Mouse (Mus musculus) hindbrain, embryonic 14.5 days (tissue): ENCODE data around the gene Galk2. TPM values are rescaled to one million over a fixed set of nuclear protein-coding genes. Genes with fewer than 3 reads are reported as not detected.

Source experiments
- ATAC-seq: fragments of 200-750 bp; cut with Nextera tagmentation; 2 replicates; pipeline ENCODE4 v1.8.0; 2017; ENCODE audit warnings: moderate number of reproducible peaks, mild to moderate bottlenecking, moderate TSS enrichment, moderate library complexity; ENCODE audit not compliant: low FRiP score
- DNase-seq: peaks from one replicate; pipeline ENCODE4 v3.0.0-alpha.2; 2015; ENCODE audit warnings: low spot score
- H3K27ac ChIP-seq: fragments of 300-500 bp; sonication (generic); 2 replicates; pipeline ENCODE4 v1.5.1; 2014; ENCODE audit warnings: mild to moderate bottlenecking, moderate library complexity
- H3K27me3 ChIP-seq: fragments of 300-500 bp; sonication (generic); 2 replicates; pipeline ENCODE4 v1.6.1; 2014; ENCODE audit warnings: mild to moderate bottlenecking, low read length, mixed read lengths; ENCODE audit not compliant: control insufficient read depth, insufficient read depth
- H3K36me3 ChIP-seq: fragments of 300-500 bp; sonication (generic); replicated peaks from 2 replicates; pipeline ENCODE4 v1.6.1; 2014; ENCODE audit not compliant: control insufficient read depth, insufficient read depth
- H3K4me1 ChIP-seq: fragments of 300-500 bp; sonication (generic); replicated peaks from 2 replicates; pipeline ENCODE4 v1.6.1; 2014; ENCODE audit warnings: antibody characterized with exemption, low read length, mixed read lengths; ENCODE audit not compliant: control insufficient read depth, insufficient read depth
- H3K4me2 ChIP-seq: fragments of 300-500 bp; sonication (generic); replicated peaks from 2 replicates; pipeline ENCODE4 v1.6.1; 2014; ENCODE audit warnings: mild to moderate bottlenecking, moderate library complexity
- H3K4me3 ChIP-seq: fragments of 300-500 bp; sonication (generic); replicated peaks from 2 replicates; pipeline ENCODE4 v1.5.1; 2014; ENCODE audit warnings: mild to moderate bottlenecking, low read length
- H3K9ac ChIP-seq: fragments of 300-500 bp; sonication (generic); 2 replicates; pipeline ENCODE4 v1.6.1; 2014
- H3K9me3 ChIP-seq: fragments of 300-500 bp; sonication (generic); 2 replicates; pipeline ENCODE4 v1.6.1; 2016; ENCODE audit warnings: low read length; ENCODE audit not compliant: control insufficient read depth
- WGBS: fragments of 180-500 bp; shearing (Covaris S2); extraction: QIAGEN DNeasy Blood & Tissue Kit; methylation state at CpG from one replicate; pipeline ENCODE4 v1.1.7; 2014; 5-methylcytosine and 5-hydroxymethylcytosine counted together
- polyA plus RNA-seq: library from polyadenylated mRNA; unstranded; fragments of >200 nt; fragmentation: Nextera tagmentation; extraction: Ambion mirVana; gene quantifications from 2 replicates; pipeline ENCODE4 v1.2.1, GENCODE M21; 2014

Galk2 gene
- polyA plus RNA-seq, 1 experiment from 2014 or later, result 32.0 TPM

- Histone ChIP-seq H3K4me3 (no peak overlapping the region), H3K27ac (no peak overlapping the region), H3K4me1 (no peaks in the 10 kb centered on the region), H3K9me3 (no peaks in the 10 kb centered on the region), H3K36me3 (peaks cover 6% of the 10 kb centered on the region), H3K4me2 (no peak overlapping the region), H3K9ac (no peak overlapping the region), H3K27me3 (no peaks in the 10 kb centered on the region)
- 83% methylated on average over 2 of the region's 2 CpGs for WGBS
- ATAC-seq (no peak), DNase-seq (no peak)
Observed at GRCm38 (mm10) chr2:125929872-125930271, 71.0 kb downstream of the Galk2 start.

- H3K27ac ChIP-seq, result no peak overlapping the region
- peaks cover 6% of the 10 kb centered on the region for H3K36me3 ChIP-seq
- no peak for DNase-seq
- WGBS, result 30% methylated on average over 5 of the region's 5 CpGs
- H3K9ac ChIP-seq, result no peak overlapping the region
- ATAC-seq, result no peak
- H3K4me2 ChIP-seq, result no peak overlapping the region
- no peak overlapping the region for H3K4me3 ChIP-seq
- H3K4me1 ChIP-seq, result no peaks in the 10 kb centered on the region
- no peaks in the 10 kb centered on the region for H3K9me3 ChIP-seq
- H3K27me3 ChIP-seq, result no peaks in the 10 kb centered on the region
Observed at GRCm38 (mm10) chr2:125931193-125931592, 72.3 kb downstream of the Galk2 start.

- H3K4me1 ChIP-seq, result no peaks in the 10 kb centered on the region
- H3K9ac ChIP-seq, result no peak overlapping the region
- H3K9me3 ChIP-seq, result no peaks in the 10 kb centered on the region
- H3K36me3 ChIP-seq, result peaks cover 6% of the 10 kb centered on the region
- no peaks in the 10 kb centered on the region for H3K27me3 ChIP-seq
- no peak overlapping the region for H3K27ac ChIP-seq
- H3K4me2 ChIP-seq, result no peak overlapping the region
- no peak overlapping the region for H3K4me3 ChIP-seq
- ATAC-seq, result no peak
- DNase-seq, result no peak
Observed at GRCm38 (mm10) chr2:125932734-125933133, 73.8 kb downstream of the Galk2 start.

- Histone ChIP-seq H3K4me3 (no peak overlapping the region), H3K4me1 (no peaks in the 10 kb centered on the region), H3K9ac (no peak overlapping the region), H3K27me3 (no peaks in the 10 kb centered on the region), H3K27ac (no peak overlapping the region), H3K36me3 (peaks cover 6% of the 10 kb centered on the region), H3K9me3 (no peaks in the 10 kb centered on the region), H3K4me2 (no peak overlapping the region)
- 78% methylated on average over 3 of the region's 3 CpGs for WGBS
- no peak for ATAC-seq
- no peak for DNase-seq
Observed at GRCm38 (mm10) chr2:125933977-125934376, 75.1 kb downstream of the Galk2 start.

- ATAC-seq (no peak), DNase-seq (no peak)
- peaks cover 6% of the 10 kb centered on the region for H3K36me3 ChIP-seq
- no peak overlapping the region for H3K4me2 ChIP-seq
- H3K4me3 ChIP-seq, result no peak overlapping the region
- H3K9me3 ChIP-seq, result no peaks in the 10 kb centered on the region
- H3K4me1 ChIP-seq, result no peaks in the 10 kb centered on the region
- WGBS, result 53% methylated on average over 5 of the region's 5 CpGs
- H3K27me3 ChIP-seq, result no peaks in the 10 kb centered on the region
- no peak overlapping the region for H3K27ac ChIP-seq
- no peak overlapping the region for H3K9ac ChIP-seq
Observed at GRCm38 (mm10) chr2:125936396-125936795, 77.5 kb downstream of the Galk2 start.

- no peaks in the 10 kb centered on the region for H3K4me1 ChIP-seq
- WGBS, result 84% methylated on average over 6 of the region's 6 CpGs
- no peak overlapping the region for H3K9ac ChIP-seq
- DNase-seq (no peak), ATAC-seq (no peak)
- H3K4me2 ChIP-seq, result no peak overlapping the region
- no peaks in the 10 kb centered on the region for H3K36me3 ChIP-seq
- H3K27me3 ChIP-seq, result no peaks in the 10 kb centered on the region
- no peak overlapping the region for H3K4me3 ChIP-seq
- H3K9me3 ChIP-seq, result no peaks in the 10 kb centered on the region
- no peak overlapping the region for H3K27ac ChIP-seq
Observed at GRCm38 (mm10) chr2:125938993-125939642, 80.2 kb downstream of the Galk2 start.

- H3K9ac ChIP-seq, result no peak overlapping the region
- no peaks in the 10 kb centered on the region for H3K4me1 ChIP-seq
- H3K27me3 ChIP-seq, result no peaks in the 10 kb centered on the region
- 77% methylated on average over 6 of the region's 6 CpGs for WGBS
- no peaks in the 10 kb centered on the region for H3K9me3 ChIP-seq
- H3K4me2 ChIP-seq, result no peak overlapping the region
- no peak overlapping the region for H3K27ac ChIP-seq
- ATAC-seq (no peak), DNase-seq (no peak)
- H3K36me3 ChIP-seq, result no peaks in the 10 kb centered on the region
- H3K4me3 ChIP-seq, result no peak overlapping the region
Observed at GRCm38 (mm10) chr2:125941111-125941785, 82.3 kb downstream of the Galk2 start.

GRCm38 (mm10) chr2:125943301-125943700 is 84.4 kb downstream of the Galk2 start:
- Histone ChIP-seq H3K4me2 (no peak overlapping the region), H3K36me3 (no peaks in the 10 kb centered on the region; the same call in 1 of the 2 replicates), H3K27ac (no peak overlapping the region), H3K27me3 (no peaks in the 10 kb centered on the region), H3K4me1 (no peaks in the 10 kb centered on the region), H3K9me3 (no peaks in the 10 kb centered on the region), H3K4me3 (no peak overlapping the region), H3K9ac (no peak overlapping the region)
- WGBS, result 91% methylated on average over 1 of the region's 1 CpGs
- no peak for DNase-seq
- no peak for ATAC-seq

DNA sequence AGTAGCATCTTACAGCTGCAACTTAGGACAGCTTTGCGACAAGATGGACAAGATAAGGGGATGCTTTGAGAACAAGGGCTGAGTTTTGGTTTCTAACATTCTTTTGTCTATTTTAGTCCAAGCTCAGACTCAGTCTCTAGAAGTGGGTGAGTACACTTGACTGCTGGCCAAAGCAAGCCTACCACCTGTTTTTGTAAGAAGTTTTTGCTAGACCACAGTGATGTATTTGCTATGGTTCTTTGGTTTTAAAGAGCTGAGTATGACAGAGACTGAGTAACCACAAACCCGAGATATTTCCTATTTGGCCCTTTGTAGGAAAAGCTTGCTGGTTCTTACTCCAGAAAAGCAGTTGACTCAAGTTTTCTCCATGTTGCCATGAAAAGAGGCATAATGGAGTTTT is 89.3 kb downstream of the Galk2 start:
- WGBS, result 96% methylated on average over 2 of the region's 2 CpGs

More for the DNA sequence above, 89.3 kb downstream of the Galk2 start:
- H3K36me3 ChIP-seq, result peaks cover 9% of the 10 kb centered on the region
- no peak overlapping the region for H3K27ac ChIP-seq
- H3K27me3 ChIP-seq, result no peaks in the 10 kb centered on the region
- no peaks in the 10 kb centered on the region for H3K4me1 ChIP-seq
- H3K4me2 ChIP-seq, result no peak overlapping the region
- ATAC-seq (no peak), DNase-seq (no peak)
- H3K9ac ChIP-seq, result no peak overlapping the region
- no peaks in the 10 kb centered on the region for H3K9me3 ChIP-seq
- no peak overlapping the region for H3K4me3 ChIP-seq
